Mouse (Mus musculus) erythroblast, adult 5-6 weeks (primary cell): ENCODE measurements around the gene Il11ra1. TPM values are rescaled to one million over a fixed set of nuclear protein-coding genes. Genes with fewer than 3 reads are reported as not detected.
"Not testable (repeated sequence)": the region's sequence is repeated elsewhere in the genome, so short reads cannot be mapped to it uniquely, and the experiment has no call there.

Experiments used
- ATAC-seq: replicated peaks from 2 replicates; pipeline ENCODE4 v1.8.0; 2016; ENCODE audit warnings: moderate number of reproducible peaks, mild to moderate bottlenecking, moderate TSS enrichment, inconsistent platforms; ENCODE audit not compliant: poor library complexity, low FRiP score, severe bottlenecking
- total RNA-seq, 2 experiments: library from RNA; stranded (forward) in 1 of 2; stranded (reverse) in 1 of 2; fragments of 150-400 nt in 1 of 2; fragments of 200-764, 138-1000 nt in 1 of 2; gene quantifications; 2 replicates each; pipeline versions ENCODE4 v1.2.3 to v1.2.4; 2015 to 2017; ENCODE audit warnings: low replicate concordance in 2 of 2

Gene Il11ra1
- total RNA-seq (2015; ENCODE audit: low replicate concordance) (4.6 and 7.5 TPM in 2 replicates), total RNA-seq (2017; ENCODE audit: low replicate concordance) (8.2 and 18.1 TPM in 2 replicates)

GRCm38 (mm10) chr4:41699783-41700182 lies at the start of gene Il11ra1:
TSS of gene Il11ra1 (plus strand) at chr4:41699989.
- ATAC-seq, result not testable (repeated sequence)

GRCm38 (mm10) chr4:41653296-41653695 lies 46.5 kb upstream of the Il11ra1 start:
- ATAC-seq, result no peak

- ATAC-seq, result no peak
Measured at GRCm38 (mm10) chr4:41653730-41654129, 46.1 kb upstream of the Il11ra1 start.

- ATAC-seq, result no peak
Measured at GRCm38 (mm10) chr4:41654217-41654616, 45.6 kb upstream of the Il11ra1 start.

- no peak for ATAC-seq
Measured at GRCm38 (mm10) chr4:41655525-41655924, 44.3 kb upstream of the Il11ra1 start.

GRCm38 (mm10) chr4:41658566-41659384 lies 41.0 kb upstream of the Il11ra1 start:
- no peak for ATAC-seq

- no peak for ATAC-seq
Measured at GRCm38 (mm10) chr4:41659556-41659955, 40.2 kb upstream of the Il11ra1 start.

GRCm38 (mm10) chr4:41660851-41661430 lies 38.8 kb upstream of the Il11ra1 start:
- no peak for ATAC-seq

- ATAC-seq, result no peak
Measured at GRCm38 (mm10) chr4:41662723-41663122, 37.1 kb upstream of the Il11ra1 start.

- ATAC-seq, result no peak
Measured at GRCm38 (mm10) chr4:41663614-41664013, 36.2 kb upstream of the Il11ra1 start.

GRCm38 (mm10) chr4:41664533-41664932 lies 35.3 kb upstream of the Il11ra1 start:
- ATAC-seq, result no peak

GRCm38 (mm10) chr4:41665009-41665675 lies 34.6 kb upstream of the Il11ra1 start:
- ATAC-seq, result no peak

- no peak for ATAC-seq
Measured at GRCm38 (mm10) chr4:41666646-41667045, 33.1 kb upstream of the Il11ra1 start.

- ATAC-seq, result no peak
Measured at GRCm38 (mm10) chr4:41670836-41671235, 29.0 kb upstream of the Il11ra1 start.

- ATAC-seq, result no peak
Measured at GRCm38 (mm10) chr4:41671500-41671899, 28.3 kb upstream of the Il11ra1 start.

- ATAC-seq, result no peak
Measured at GRCm38 (mm10) chr4:41671963-41672480, 27.8 kb upstream of the Il11ra1 start.

- ATAC-seq, result no peak
Measured at GRCm38 (mm10) chr4:41672522-41672963, 27.2 kb upstream of the Il11ra1 start.

GRCm38 (mm10) chr4:41673186-41673585 lies 26.6 kb upstream of the Il11ra1 start:
- no peak for ATAC-seq

- ATAC-seq, result no peak
Measured at GRCm38 (mm10) chr4:41676248-41677005, 23.4 kb upstream of the Il11ra1 start.
